Mouse (Mus musculus) left cerebral cortex, postnatal 36 days (tissue): ENCODE measurements at regions not wholly inside any gene's neighbourhood (a gene's known extent, or its start where the extent isn't known, plus 50 kb on each side); places are given as distances from the start of the nearest gene placed in this dataset.

Source experiments
- DNase-seq, 2 experiments: peaks; one replicate each; pipeline ENCODE4 v3.0.0; 2021 to 2022; ENCODE audit warnings: low spot score in 2 of 2, mixed read lengths in 1 of 2
- intact Hi-C: fragments of 180-260 bp; cut with DNase I; formaldehyde crosslinking; loops from one replicate; pipeline ENCODE4 v1.15.1; 2025

GRCm38 (mm10) chr16:53063061-53063460 is 609.2 kb upstream of the Alcam start:
- DNase-seq = no peak
- intact Hi-C loops = no loop called here

GRCm38 (mm10) chr16:53026056-53026455 is 572.2 kb upstream of the Alcam start:
- no peak for DNase-seq
- intact Hi-C loops = no loop called here

DNA sequence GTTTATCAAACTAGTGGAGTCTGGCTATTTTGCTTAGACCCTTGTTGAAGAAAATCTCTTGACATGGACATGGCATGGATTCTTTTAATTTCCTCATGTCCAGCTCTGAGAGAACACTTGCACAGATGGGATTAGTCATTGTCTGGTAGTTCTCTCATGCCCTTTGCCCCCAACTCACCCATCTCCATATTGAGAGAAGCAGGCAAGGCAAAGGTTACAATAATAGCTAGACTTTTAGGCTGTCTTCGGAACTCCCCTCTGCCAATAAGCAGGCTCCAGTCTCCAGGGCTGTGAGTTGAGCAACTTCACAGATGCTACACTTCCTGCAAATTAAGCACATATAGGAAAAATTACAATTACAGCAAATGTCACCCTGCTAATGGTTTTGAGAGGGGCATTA is 558.0 kb upstream of the Alcam start:
- DNase-seq = no peak
- intact Hi-C loops = no loop called here

GRCm38 (mm10) chr16:52988852-52989397 is 535.1 kb upstream of the Alcam start:
- DNase-seq = no peak
- intact Hi-C loops = no loop called here

GRCm38 (mm10) chr16:52984336-52984735 is 530.5 kb upstream of the Alcam start:
- no peak for DNase-seq
- intact Hi-C loops = no loop called here

- intact Hi-C loops = no loop called here
- no peak for DNase-seq
Observed at GRCm38 (mm10) chr16:52980995-52981394, 527.1 kb upstream of the Alcam start.

DNA sequence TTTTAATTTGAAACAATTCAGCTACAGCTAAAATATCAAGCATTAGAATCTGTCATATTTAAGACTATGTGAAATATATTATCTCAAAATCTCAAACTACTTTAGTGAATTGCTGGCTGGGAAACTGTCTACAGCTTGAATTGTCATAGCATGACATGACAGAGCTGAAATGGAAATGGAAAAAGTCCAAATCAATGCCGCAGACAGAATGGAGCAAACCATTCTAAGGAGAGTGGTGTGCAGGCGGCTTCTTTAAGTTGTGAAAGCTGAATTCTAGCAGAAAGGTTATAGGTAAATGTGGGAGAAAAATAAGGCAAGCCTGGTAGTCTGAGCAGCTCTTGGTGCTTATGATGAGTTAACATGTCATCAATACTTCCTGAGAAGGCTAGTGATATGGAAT is 518.9 kb upstream of the Alcam start:
- no peak for DNase-seq
- intact Hi-C loops = no loop called here

- no peak for DNase-seq
- intact Hi-C loops = no loop called here
Observed at GRCm38 (mm10) chr16:52947679-52948078, 493.8 kb upstream of the Alcam start.

- no peak for DNase-seq
- intact Hi-C loops = no loop called here
Observed at GRCm38 (mm10) chr16:52934749-52935148, 480.9 kb upstream of the Alcam start.

- DNase-seq = no peak
- intact Hi-C loops = no loop called here
Observed at GRCm38 (mm10) chr16:52931978-52932377, 478.1 kb upstream of the Alcam start.

DNA sequence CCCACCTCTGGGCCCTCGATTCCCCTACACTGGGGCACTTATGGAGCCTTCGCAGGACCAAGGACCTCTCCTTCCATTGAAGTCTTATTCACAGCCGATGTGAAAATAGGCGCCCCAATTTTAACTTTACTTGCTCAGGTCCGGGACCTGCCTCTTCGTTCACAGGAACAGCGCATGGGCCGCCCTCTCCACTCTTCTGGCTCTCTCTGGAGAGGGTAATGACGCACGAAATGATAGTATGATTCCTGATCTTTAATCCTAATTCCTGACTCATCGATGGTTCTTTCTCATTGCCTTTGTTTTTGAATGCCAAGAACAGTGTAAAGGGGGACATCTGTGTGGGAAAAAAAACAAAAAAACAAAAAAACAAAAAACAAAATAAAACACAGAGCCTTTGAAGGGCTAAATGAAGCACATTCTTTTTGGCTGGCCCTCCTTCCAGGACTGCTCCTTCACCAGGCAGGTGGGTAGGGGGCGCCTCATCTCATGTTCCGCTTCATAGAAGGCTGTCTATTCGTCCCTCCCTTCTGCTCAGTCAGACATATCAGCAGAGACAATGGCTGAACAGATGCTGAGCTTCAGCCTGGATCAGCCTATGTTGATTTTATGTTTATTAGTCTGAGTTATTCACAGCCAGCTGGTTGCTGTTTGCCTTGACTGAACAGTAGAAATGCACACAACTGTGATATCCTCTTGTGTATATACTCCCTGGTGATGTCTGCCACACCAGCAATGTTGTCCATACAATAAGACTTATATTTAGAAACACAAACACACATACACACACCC is 438.8 kb upstream of the Alcam start:
- intact Hi-C loops = no loop called here
- no peak for DNase-seq

- no peak for DNase-seq
- intact Hi-C loops = no loop called here
Observed at GRCm38 (mm10) chr16:52879463-52880114, 425.7 kb upstream of the Alcam start.

DNA sequence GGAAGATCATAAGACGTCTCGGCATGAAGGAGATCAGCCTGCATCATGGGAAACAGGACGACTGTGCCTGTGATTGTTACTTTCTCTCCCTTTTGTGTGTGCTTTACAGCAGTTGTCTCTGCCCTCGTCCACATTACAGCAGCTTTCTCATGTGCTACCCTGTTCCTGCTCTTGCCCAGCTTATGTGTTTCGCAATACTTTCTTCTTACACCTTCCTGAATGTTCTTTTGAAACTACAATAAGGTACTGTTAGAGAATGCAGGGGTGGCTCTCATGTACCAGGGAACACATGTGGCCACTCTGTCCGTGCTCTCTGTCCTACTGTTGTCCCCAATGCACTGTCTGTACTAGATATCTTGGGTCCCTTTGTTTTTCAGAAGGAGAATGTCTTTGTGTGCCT is 414.0 kb upstream of the Alcam start:
- intact Hi-C loops = no loop called here
- no peak for DNase-seq

DNA sequence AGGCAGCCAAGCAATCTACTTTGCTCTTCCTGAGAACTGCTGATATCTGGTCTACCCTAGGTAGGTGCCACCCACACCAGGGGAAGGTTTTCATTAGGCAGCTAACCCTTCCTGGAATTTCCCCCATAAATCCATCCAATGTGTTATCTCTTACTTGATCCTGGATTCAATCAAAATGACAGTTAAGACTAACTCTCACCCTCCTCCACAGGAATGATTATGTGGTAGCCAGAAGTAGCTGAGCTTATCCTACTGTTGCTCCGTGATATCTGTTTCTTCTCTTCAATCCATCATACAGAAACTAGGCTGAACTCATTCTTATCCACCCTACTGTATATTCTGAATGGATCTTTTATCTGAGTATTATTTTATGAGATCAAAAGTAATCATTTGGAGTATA is 409.7 kb upstream of the Alcam start:
- intact Hi-C loops = no loop called here
- no peak for DNase-seq

- no peak for DNase-seq
- intact Hi-C loops = no loop called here
Observed at GRCm38 (mm10) chr16:52861263-52861662, 407.4 kb upstream of the Alcam start.

- DNase-seq = no peak
- intact Hi-C loops = no loop called here
Observed at GRCm38 (mm10) chr16:52858441-52859209, 404.8 kb upstream of the Alcam start.

DNA sequence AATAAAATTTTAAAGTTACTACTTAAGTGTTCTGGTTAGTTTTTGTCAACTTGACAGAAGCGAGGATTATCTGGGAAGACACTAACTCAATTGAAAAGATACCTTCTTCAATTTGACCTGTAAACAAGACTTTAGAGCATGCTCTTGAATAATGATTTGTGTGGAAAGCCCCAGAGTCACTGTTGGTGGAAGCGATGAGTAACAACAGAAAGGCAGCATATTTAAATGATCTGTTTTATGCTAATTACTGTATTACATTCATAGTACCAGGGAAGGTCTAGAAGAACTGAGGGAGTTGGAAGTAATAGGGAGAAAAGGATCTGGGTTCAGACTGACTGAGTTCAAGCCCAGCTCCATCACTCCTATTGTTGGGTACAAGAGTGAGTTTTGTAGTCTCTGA is 397.3 kb upstream of the Alcam start:
- DNase-seq = no peak
- intact Hi-C loops = no loop called here

GRCm38 (mm10) chr16:52818976-52819375 is 365.1 kb upstream of the Alcam start:
- intact Hi-C loops = no loop called here
- no peak for DNase-seq

DNA sequence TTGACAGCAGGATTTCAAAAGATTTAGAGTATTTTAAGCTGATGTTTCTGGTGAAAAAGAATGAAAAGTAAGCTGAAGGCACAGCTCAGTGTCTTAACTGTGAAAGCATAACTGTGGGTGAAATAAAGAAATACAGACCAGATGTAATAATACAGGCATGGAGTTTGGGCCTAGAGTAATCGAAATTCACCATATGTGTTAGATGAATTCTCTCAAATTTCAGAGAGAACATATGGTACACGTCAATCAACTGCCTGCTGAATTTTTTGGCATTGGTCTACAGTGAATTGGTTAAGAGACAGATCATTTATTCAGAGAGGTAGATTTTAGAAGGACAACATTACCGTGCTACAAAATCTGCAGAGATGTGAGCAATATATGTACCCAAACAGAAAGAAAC is 357.3 kb upstream of the Alcam start:
- intact Hi-C loops = no loop called here
- no peak for DNase-seq

DNA sequence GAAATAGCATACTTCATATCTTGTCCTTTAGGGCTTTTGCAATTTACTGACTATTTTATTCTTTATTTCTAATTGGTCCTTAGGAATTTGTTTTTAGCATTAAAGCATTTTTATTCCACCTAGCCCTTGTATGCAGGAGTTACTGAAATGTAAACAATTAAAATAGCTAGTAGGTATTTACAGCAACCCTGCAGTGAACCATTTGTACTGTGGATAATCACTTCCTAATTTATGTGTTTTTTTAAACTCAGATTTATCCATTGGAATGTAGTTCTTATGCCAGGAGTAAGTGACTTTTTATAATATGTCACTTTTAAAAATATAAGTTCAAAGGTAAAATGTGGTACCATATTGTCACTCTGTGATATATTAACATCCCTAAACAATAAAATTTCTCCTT is 350.5 kb upstream of the Alcam start:
- DNase-seq = no peak
- intact Hi-C loops = no loop called here
